Mouse (Mus musculus) midbrain, embryonic 11.5 days (tissue): ENCODE results near the gene Eml1. TPM values are rescaled to one million over a fixed set of nuclear protein-coding genes. Genes with fewer than 3 reads are reported as not detected.

ENCODE experiments used
- ATAC-seq: fragments of 200-750 bp; cut with Nextera tagmentation; 2 replicates; pipeline ENCODE4 v1.8.0; 2017; ENCODE audit warnings: moderate TSS enrichment, moderate library complexity; ENCODE audit not compliant: low FRiP score
- DNase-seq: peaks from one replicate; pipeline ENCODE4 v3.0.0; 2015; ENCODE audit warnings: low spot score; ENCODE audit errors: missing footprints
- H3K27ac ChIP-seq: fragments of 300-500 bp; sonication (generic); 2 replicates; pipeline ENCODE4 v1.5.1; 2014; ENCODE audit warnings: low read depth, low read length
- H3K27me3 ChIP-seq: fragments of 300-500 bp; sonication (generic); 2 replicates; pipeline ENCODE4 v1.6.1; 2014; ENCODE audit warnings: mild to moderate bottlenecking, low read length, moderate library complexity, mixed read lengths; ENCODE audit not compliant: control insufficient read depth, insufficient read depth
- H3K36me3 ChIP-seq: fragments of 300-500 bp; sonication (generic); 2 replicates; pipeline ENCODE4 v1.6.1; 2014; ENCODE audit warnings: mild to moderate bottlenecking, low read length, moderate library complexity, mixed read lengths; ENCODE audit not compliant: control insufficient read depth, insufficient read depth
- H3K4me1 ChIP-seq: fragments of 300-500 bp; sonication (generic); 2 replicates; pipeline ENCODE4 v1.6.1; 2014; ENCODE audit warnings: low read length; ENCODE audit not compliant: control insufficient read depth, insufficient read depth
- H3K4me2 ChIP-seq: fragments of 300-500 bp; sonication (generic); 2 replicates; pipeline ENCODE4 v1.6.1; 2014; ENCODE audit warnings: mild to moderate bottlenecking, moderate library complexity
- H3K4me3 ChIP-seq: fragments of 300-500 bp; sonication (generic); 2 replicates; pipeline ENCODE4 v1.5.1; 2014; ENCODE audit warnings: low read depth, low read length
- H3K9ac ChIP-seq: fragments of 300-500 bp; sonication (generic); 2 replicates; pipeline ENCODE4 v1.6.1; 2014; ENCODE audit warnings: low read length
- H3K9me3 ChIP-seq: fragments of 300-500 bp; sonication (generic); 2 replicates; pipeline ENCODE4 v1.6.1; 2016; ENCODE audit warnings: low read length; ENCODE audit not compliant: control insufficient read depth
- WGBS: fragments of 180-500 bp; shearing (Covaris S2); extraction: QIAGEN DNeasy Blood & Tissue Kit; methylation state at CpG from one replicate; pipeline ENCODE4 v1.1.7; 2014; 5-methylcytosine and 5-hydroxymethylcytosine counted together
- polyA plus RNA-seq: library from polyadenylated mRNA; unstranded; fragments of >200 nt; fragmentation: Nextera tagmentation; extraction: Ambion mirVana; gene quantifications from 2 replicates; pipeline ENCODE4 v1.2.1, GENCODE M21; 2014

Gene Eml1
- polyA plus RNA-seq, 1 experiment from 2014 or later: 111 TPM

- Histone ChIP-seq H3K4me3 (peak within 1 kb of the TSS; percentile 98), H3K27ac (peak within 1 kb of the TSS; percentile 89), H3K4me2 (peak within 1 kb of the TSS; percentile 68), H3K9me3 (no peaks in the 10 kb centered on the region), H3K36me3 (no peaks in the 10 kb centered on the region), H3K9ac (peak within 1 kb of the TSS; percentile 98), H3K4me1 (peaks cover 34% of the 10 kb centered on the region), H3K27me3 (no peaks in the 10 kb centered on the region)
- under 1% methylated on average over 47 of the region's 50 CpGs for WGBS
- DNase-seq (peak; percentile 100), ATAC-seq (peak; percentile 93)
These were observed 183.5 kb downstream of the Eml1 start, which contains the start of gene Evl for GRCm38 (mm10) chr12:108554120-108554841. Gene Evl (plus strand): TSS chr12:108554720.

- peaks cover 34% of the 10 kb centered on the region for H3K4me1 ChIP-seq
- peak; percentile 74 for ATAC-seq
- DNase-seq: peak; percentile 92
- no peaks in the 10 kb centered on the region for H3K27me3 ChIP-seq
- H3K4me2 ChIP-seq: peak overlapping the region; percentile 68
- no peaks in the 10 kb centered on the region for H3K36me3 ChIP-seq
- under 1% methylated on average over 56 of the region's 100 CpGs for WGBS
- H3K4me3 ChIP-seq: peak overlapping the region; percentile 98
- H3K9ac ChIP-seq: peak overlapping the region; percentile 98
- no peaks in the 10 kb centered on the region for H3K9me3 ChIP-seq
- H3K27ac ChIP-seq: peak overlapping the region; percentile 89
These were observed 184.3 kb downstream of the Eml1 start for GRCm38 (mm10) chr12:108554861-108555556.

- Histone ChIP-seq H3K4me1 (peaks cover 25% of the 10 kb centered on the region), H3K9ac (no peak overlapping the region), H3K27me3 (no peaks in the 10 kb centered on the region), H3K36me3 (no peaks in the 10 kb centered on the region), H3K4me2 (no peak overlapping the region), H3K9me3 (no peaks in the 10 kb centered on the region), H3K27ac (no peak overlapping the region), H3K4me3 (no peak overlapping the region)
- no peak for ATAC-seq
- DNase-seq: no peak
These were observed 187.4 kb downstream of the Eml1 start for GRCm38 (mm10) chr12:108558194-108558593.

- Histone ChIP-seq H3K4me2 (no peak overlapping the region), H3K36me3 (no peaks in the 10 kb centered on the region), H3K4me3 (no peak overlapping the region), H3K9me3 (no peaks in the 10 kb centered on the region), H3K9ac (no peak overlapping the region), H3K27ac (no peak overlapping the region), H3K4me1 (peaks cover 25% of the 10 kb centered on the region), H3K27me3 (no peaks in the 10 kb centered on the region)
- no peak for DNase-seq
- ATAC-seq: no peak
- 72% methylated on average over 3 of the region's 3 CpGs for WGBS
These were observed 192.5 kb downstream of the Eml1 start for GRCm38 (mm10) chr12:108563238-108563637.

- Histone ChIP-seq H3K27me3 (no peaks in the 10 kb centered on the region), H3K4me3 (no peak overlapping the region), H3K4me1 (peaks cover 19% of the 10 kb centered on the region), H3K4me2 (peak overlapping the region; percentile 8), H3K9ac (peak overlapping the region; percentile 45; the same call in 1 of the 2 replicates), H3K36me3 (no peaks in the 10 kb centered on the region), H3K27ac (peak overlapping the region; percentile 40; the same call in 1 of the 2 replicates), H3K9me3 (no peaks in the 10 kb centered on the region)
- 29% methylated on average over 12 of the region's 12 CpGs for WGBS
- ATAC-seq (peak; percentile 70), DNase-seq (peak; percentile 92)
These were observed 194.3 kb downstream of the Eml1 start for GRCm38 (mm10) chr12:108564910-108565506.

GRCm38 (mm10) chr12:108579156-108579871, 208.6 kb downstream of the Eml1 start:
- Histone ChIP-seq H3K27me3 (no peaks in the 10 kb centered on the region), H3K4me2 (no peak overlapping the region), H3K9ac (no peak overlapping the region), H3K4me1 (no peaks in the 10 kb centered on the region), H3K4me3 (no peak overlapping the region), H3K36me3 (peaks cover 4% of the 10 kb centered on the region; the same call in 1 of the 2 replicates), H3K9me3 (no peaks in the 10 kb centered on the region), H3K27ac (no peak overlapping the region)
- no peak for ATAC-seq
- DNase-seq: no peak
- 87% methylated on average over 7 of the region's 7 CpGs for WGBS

GRCm38 (mm10) chr12:108583775-108584174, 213.0 kb downstream of the Eml1 start:
- DNase-seq (peak; percentile 17), ATAC-seq (no peak)
- WGBS: 88% methylated on average over 1 of the region's 1 CpGs
- Histone ChIP-seq H3K27me3 (no peaks in the 10 kb centered on the region), H3K27ac (no peak overlapping the region), H3K4me1 (no peaks in the 10 kb centered on the region), H3K9me3 (no peaks in the 10 kb centered on the region), H3K4me2 (no peak overlapping the region), H3K36me3 (peaks cover 4% of the 10 kb centered on the region; the same call in 1 of the 2 replicates), H3K9ac (no peak overlapping the region), H3K4me3 (no peak overlapping the region)
